ENCODE assay signal across 22 mouse cellular contexts in the genomic region with DNA sequence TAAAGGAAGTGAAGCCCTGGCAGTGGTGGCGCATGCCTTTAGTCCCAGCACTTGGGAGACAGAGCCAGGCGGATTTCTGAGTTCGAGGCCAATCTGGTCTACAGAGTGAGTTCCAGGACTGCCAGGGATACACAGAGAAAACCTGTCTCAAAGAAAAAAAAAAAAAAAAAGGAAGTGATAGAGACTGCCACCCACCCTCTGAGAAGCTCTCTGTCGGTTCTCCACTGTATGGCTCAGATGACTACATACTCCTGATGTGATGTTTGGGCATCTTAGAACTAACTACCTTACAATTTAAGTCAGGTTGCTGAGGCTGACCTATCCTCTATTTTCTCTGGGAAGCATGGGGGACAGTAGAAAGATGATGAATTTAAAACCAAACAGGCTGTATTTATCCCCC. TPM values are rescaled to one million over a fixed set of nuclear protein-coding genes. Genes with fewer than 3 reads are reported as not detected.
DNase-seq lines count a peak whose midpoint lies in the region; ATAC-seq and TF ChIP-seq lines count a peak whose summit lies in the region.
"Had no signal": no experiment of that assay in that cellular context is flagged by ENCODE, and none has a peak within 500 bp of the region (broad histone marks: within the 10 kb centered on the region; RNA-seq: fewer than 3 reads in every experiment).

No protein-coding gene starts in this region.

- no peak overlapping the region for H3K27ac ChIP-seq in kidney, embryonic 16.5 days (ENCODE audit: low read length)
- H3K27ac ChIP-seq in liver, embryonic 16.5 days (ENCODE audit: low read length): no peak overlapping the region
- H3K27ac ChIP-seq: embryonic facial prominence, embryonic 13.5 days; heart, embryonic 10.5 days; hindbrain, embryonic 10.5 days; intestine, embryonic 15.5 days; liver, embryonic 13.5 days; macrophage; midbrain, embryonic 15.5 days had no signal

- H3K4me3 ChIP-seq in kidney, embryonic 16.5 days (ENCODE audit: low read length): no peak overlapping the region
- no peak overlapping the region for H3K4me3 ChIP-seq in lung, adult 2 months (replicated peaks; ENCODE audit: extremely low read depth, low read depth, low read length)
- H3K4me3 ChIP-seq in liver, embryonic 16.5 days (ENCODE audit: low read depth, low read length): no peak overlapping the region
- H3K4me3 ChIP-seq: intestine, embryonic 15.5 days had no signal

- DNase-seq in kidney, postnatal 10 days: no peak
- peak; percentile 16 for DNase-seq in lung, postnatal 14 days
- no peak for DNase-seq in lung, adult 2 months
- DNase-seq in left cerebral cortex, postnatal 14 days (ENCODE audit: low spot score in 2 of 2): no peak
- no peak for DNase-seq in left cerebral cortex, adult 8-10 months (ENCODE audit: low spot score in 2 of 2)
- DNase-seq: adrenal gland, adult 8-10 months; gastrocnemius, postnatal 10 days; heart, postnatal 10 days; liver, embryonic 13.5 days; right cerebral cortex, adult 18-20 months had no signal

- no peak for TF ChIP-seq CTCF in lung, adult 2 months (IDR thresholded peaks at IDR 0.05; ENCODE audit: insufficient read depth, low read length)

- WGBS in kidney, embryonic 16.5 days: 72% methylated on average over 4 of the region's 4 CpGs
- WGBS in lung, adult 2 months: 47% methylated on average over 4 of the region's 4 CpGs
- 57% methylated on average over 4 of the region's 4 CpGs for WGBS in liver, embryonic 16.5 days (ENCODE audit: insufficient replicate concordance)

- no peaks in the 10 kb centered on the region for H3K9me3 ChIP-seq in kidney, embryonic 16.5 days (ENCODE audit: low read length)
- no peaks in the 10 kb centered on the region for H3K9me3 ChIP-seq in liver, embryonic 16.5 days (replicated peaks; ENCODE audit: control insufficient read depth, low read length)
- H3K9me3 ChIP-seq: embryonic facial prominence, embryonic 13.5 days; G1E; heart, embryonic 10.5 days; hindbrain, embryonic 10.5 days; intestine, embryonic 15.5 days; liver, embryonic 13.5 days; midbrain, embryonic 15.5 days had no signal

- TF ChIP-seq POLR2A in lung, adult 2 months (IDR thresholded peaks at IDR 0.05; ENCODE audit: borderline replicate concordance, extremely low read depth, low read depth, low read length): no peak

- peak overlapping the region; percentile 74 for H3K4me2 ChIP-seq in kidney, embryonic 16.5 days (replicated peaks; ENCODE audit: low read depth, low read length)
- H3K4me2 ChIP-seq in liver, embryonic 16.5 days (ENCODE audit: low read depth, low read length): peak overlapping the region; percentile 84

- no peak for ATAC-seq in kidney, embryonic 16.5 days (ENCODE audit: low FRiP score, low TSS enrichment)
- no peak for ATAC-seq in liver, embryonic 16.5 days (ENCODE audit: low read depth)
- ATAC-seq: activated CD4-positive, CD25-positive, alpha-beta regulatory T cell, adult 4 months; forebrain, embryonic 14.5 days; hindbrain, embryonic 16.5 days; intestine, embryonic 15.5 days; midbrain, embryonic 15.5 days had no signal

- intact Hi-C loops in left cerebral cortex, postnatal 14 days (cut with DNase I): loop anchor here (5.0 kb wide), 1 partner anchor 59 kb away; no protein-coding TSS in a partner anchor

- H3K27me3 ChIP-seq in kidney, embryonic 16.5 days (ENCODE audit: insufficient read depth, low read length): no peaks in the 10 kb centered on the region
- no peaks in the 10 kb centered on the region for H3K27me3 ChIP-seq in liver, embryonic 16.5 days (ENCODE audit: control insufficient read depth, insufficient read depth, low read depth, low read length)
- H3K27me3 ChIP-seq: embryonic facial prominence, embryonic 13.5 days; intestine, embryonic 15.5 days; liver, embryonic 13.5 days; midbrain, embryonic 15.5 days had no signal

- peaks cover 49% of the 10 kb centered on the region for H3K4me1 ChIP-seq in kidney, embryonic 16.5 days (ENCODE audit: insufficient read depth, low read length)
- peaks cover 4% of the 10 kb centered on the region; the same call in 1 of the 2 replicates for H3K4me1 ChIP-seq in lung, adult 2 months (ENCODE audit: control insufficient read depth, insufficient read depth, low read length)
- peaks cover 31% of the 10 kb centered on the region for H3K4me1 ChIP-seq in liver, embryonic 16.5 days (ENCODE audit: control insufficient read depth, low read depth, low read length)

- H3K36me3 ChIP-seq in kidney, embryonic 16.5 days (ENCODE audit: insufficient read depth, low read length): no peaks in the 10 kb centered on the region
- no peaks in the 10 kb centered on the region for H3K36me3 ChIP-seq in liver, embryonic 16.5 days (ENCODE audit: control insufficient read depth, insufficient read depth)
- H3K36me3 ChIP-seq: embryonic facial prominence, embryonic 13.5 days; heart, embryonic 10.5 days; intestine, embryonic 15.5 days; liver, embryonic 13.5 days; midbrain, embryonic 15.5 days had no signal

- H3K9ac ChIP-seq in kidney, embryonic 16.5 days (replicated peaks; ENCODE audit: low read length): no peak overlapping the region
- H3K9ac ChIP-seq in liver, embryonic 16.5 days (ENCODE audit: low read depth, low read length): no peak overlapping the region
- H3K9ac ChIP-seq: intestine, embryonic 15.5 days; liver, embryonic 13.5 days; midbrain, embryonic 15.5 days had no signal

RNA-seq across cellular contexts. Expression of a gene that starts 2.3 kb away (rescaled TPM):
- 27.2 and 28.1 TPM in 2 replicates for polyA plus RNA-seq in kidney, embryonic 16.5 days (2015; fragmentation: Nextera tagmentation; extraction: Ambion mirVana)
- 13.5 and 15.0 TPM in 2 replicates for polyA plus RNA-seq in lung, adult 2 months (2012; rRNA removed)
- 8.9 and 9.1 TPM in 2 replicates for polyA plus RNA-seq in liver, embryonic 16.5 days (2015; fragmentation: Nextera tagmentation; extraction: Ambion mirVana)
- 10 to 100 TPM; 11.2 to 14.7 TPM for total RNA-seq in left cerebral cortex, postnatal 14 days (2021)
- 10 to 100 TPM; 12.5 to 14.4 (median 13.8) TPM for total RNA-seq in left cerebral cortex, adult 8-10 months (2022)
